Mouse (Mus musculus): ENCODE data around the gene Plin2. TPM values are rescaled to one million over a fixed set of nuclear protein-coding genes. Genes with fewer than 3 reads are reported as not detected.
"Not testable (repeated sequence)": the region's sequence is repeated elsewhere in the genome, so short reads cannot be mapped to it uniquely, and the experiment has no call there.

Gene Plin2
- polyA plus RNA-seq, 1 experiment from 2014 or later, result 75.8 TPM

DNA sequence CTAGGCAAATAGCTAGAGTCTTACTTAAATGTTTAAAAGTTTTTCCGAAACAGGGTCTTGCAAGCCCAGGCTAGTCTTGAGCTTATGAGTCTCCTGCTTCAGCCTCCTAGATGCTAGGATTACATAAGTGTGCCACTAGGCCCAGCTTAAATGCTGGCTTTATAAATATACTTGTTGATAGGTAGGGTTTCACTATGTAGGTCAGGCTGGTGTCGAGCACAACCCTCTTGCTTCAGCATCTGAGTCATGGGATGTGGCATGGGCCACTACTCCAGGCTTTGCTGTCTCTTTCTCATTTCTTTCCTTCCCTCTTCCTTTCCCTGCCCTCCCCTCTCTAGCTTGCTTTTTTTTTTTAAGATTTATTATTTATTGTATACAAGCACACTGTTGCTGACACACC lies 9.8 kb upstream of the Plin2 start:
- Histone ChIP-seq H3K27ac (no peak overlapping the region), H3K27me3 (ENCODE audit: low read depth, poor library complexity, severe bottlenecking) (no peaks in the 10 kb centered on the region), H3K4me1 (peaks cover 4% of the 10 kb centered on the region), H3K9me3 (replicated peaks) (no peaks in the 10 kb centered on the region), H3K36me3 (no peaks in the 10 kb centered on the region), H3K4me3 (no peak overlapping the region)
- no peak for DNase-seq (ENCODE audit: low spot score)
- WGBS, result 88% methylated on average over 2 of the region's 2 CpGs

DNA sequence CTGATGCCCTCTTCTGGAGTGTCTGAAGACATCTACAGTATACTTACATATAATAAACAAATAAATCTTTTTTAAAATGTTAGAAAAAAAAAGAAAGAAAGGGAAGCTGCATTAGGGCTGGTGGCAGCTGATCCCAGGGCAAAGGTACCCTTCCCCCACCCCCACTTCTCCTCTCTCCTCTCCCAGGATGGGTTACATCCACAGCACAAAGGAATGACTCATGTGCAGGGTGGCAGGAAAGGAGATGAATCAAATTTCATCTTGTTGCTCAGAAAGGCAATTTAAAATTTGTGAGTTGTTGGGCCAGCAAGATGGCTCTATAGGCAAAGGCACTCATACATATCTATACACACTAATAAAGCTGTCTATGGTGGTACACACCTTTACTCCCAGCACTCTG lies 6.9 kb upstream of the Plin2 start:
- Histone ChIP-seq H3K9me3 (replicated peaks) (no peaks in the 10 kb centered on the region), H3K27me3 (ENCODE audit: low read depth, poor library complexity, severe bottlenecking) (no peaks in the 10 kb centered on the region), H3K36me3 (no peaks in the 10 kb centered on the region), H3K4me1 (peaks cover 8% of the 10 kb centered on the region), H3K27ac (no peak overlapping the region), H3K4me3 (no peak overlapping the region)
- no peak for DNase-seq (ENCODE audit: low spot score)

DNA sequence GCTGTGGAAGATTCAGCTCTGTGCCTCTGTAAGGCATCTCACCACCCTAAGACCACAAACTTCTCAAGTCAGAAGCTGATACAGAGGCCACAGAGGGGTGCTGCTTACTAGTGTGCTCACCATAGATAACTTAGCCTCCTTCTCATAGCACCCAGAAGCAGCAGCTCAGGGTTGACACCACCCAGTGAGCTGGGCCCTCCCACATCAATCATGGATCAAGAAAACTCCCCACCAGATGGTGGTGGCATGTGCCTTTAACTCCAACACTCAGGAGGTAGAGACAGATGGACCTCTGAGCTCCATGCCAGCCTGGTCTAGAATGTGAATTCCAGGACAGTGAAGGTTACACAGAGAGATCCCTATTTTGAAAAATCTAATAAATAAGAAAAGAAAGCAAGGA lies 4.9 kb upstream of the Plin2 start:
- H3K27ac ChIP-seq; H3K36me3 ChIP-seq; DNase-seq (ENCODE audit: low spot score); H3K9me3 ChIP-seq (replicated peaks); H3K27me3 ChIP-seq (ENCODE audit: low read depth, poor library complexity, severe bottlenecking); H3K4me3 ChIP-seq: not testable (repeated sequence)
- H3K4me1 ChIP-seq, result peaks cover 14% of the 10 kb centered on the region

DNA sequence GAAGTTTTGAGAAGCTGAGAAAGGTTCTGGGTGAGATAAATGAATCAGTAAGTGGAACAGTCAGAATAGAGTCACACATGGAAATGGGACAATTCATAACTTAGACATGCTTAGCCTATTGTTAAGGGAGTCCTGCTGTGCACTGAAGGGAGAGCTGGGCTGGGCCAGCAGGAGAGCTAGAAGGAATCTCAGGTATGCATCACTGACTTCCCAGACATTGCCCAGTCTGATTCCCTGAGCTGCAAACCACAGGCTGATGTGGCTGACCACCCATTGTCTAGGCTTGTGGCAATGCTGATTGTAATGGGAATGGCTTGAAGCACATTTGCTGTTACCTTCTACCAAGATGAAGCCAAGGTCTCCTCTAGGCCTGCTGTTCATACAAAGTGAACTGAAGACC lies 4.3 kb upstream of the Plin2 start:
- H3K9me3 ChIP-seq (replicated peaks); H3K27ac ChIP-seq; DNase-seq (ENCODE audit: low spot score); H3K4me3 ChIP-seq; H3K27me3 ChIP-seq (ENCODE audit: low read depth, poor library complexity, severe bottlenecking); H3K36me3 ChIP-seq: not testable (repeated sequence)
- H3K4me1 ChIP-seq, result peaks cover 16% of the 10 kb centered on the region

DNA sequence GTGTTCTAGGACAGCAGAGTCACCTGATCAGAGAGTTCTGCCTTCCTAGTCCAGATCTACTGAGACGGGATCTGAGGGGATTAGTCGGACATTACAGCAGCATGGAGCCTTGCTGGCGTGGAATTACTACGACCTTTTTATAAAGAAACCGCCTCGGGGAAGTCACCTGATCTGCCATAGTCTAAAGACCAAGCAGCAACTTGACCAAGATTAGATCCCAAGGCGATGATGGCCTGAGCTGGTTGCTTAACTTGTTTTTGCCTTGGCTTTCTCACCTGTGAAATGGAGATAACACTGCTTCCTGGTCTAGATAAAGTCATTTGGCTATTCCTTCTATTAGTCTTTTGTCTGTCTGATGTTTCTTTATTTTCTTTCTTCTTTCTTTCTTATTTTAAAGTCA lies 2.6 kb upstream of the Plin2 start:
- 79% methylated on average over 7 of the region's 7 CpGs for WGBS
- Histone ChIP-seq H3K4me1 (peaks cover 25% of the 10 kb centered on the region), H3K27me3 (ENCODE audit: low read depth, poor library complexity, severe bottlenecking) (no peaks in the 10 kb centered on the region), H3K4me3 (no peak overlapping the region), H3K27ac (no peak overlapping the region), H3K36me3 (peaks cover 10% of the 10 kb centered on the region), H3K9me3 (replicated peaks) (no peaks in the 10 kb centered on the region)
- no peak for DNase-seq (ENCODE audit: low spot score)

DNA sequence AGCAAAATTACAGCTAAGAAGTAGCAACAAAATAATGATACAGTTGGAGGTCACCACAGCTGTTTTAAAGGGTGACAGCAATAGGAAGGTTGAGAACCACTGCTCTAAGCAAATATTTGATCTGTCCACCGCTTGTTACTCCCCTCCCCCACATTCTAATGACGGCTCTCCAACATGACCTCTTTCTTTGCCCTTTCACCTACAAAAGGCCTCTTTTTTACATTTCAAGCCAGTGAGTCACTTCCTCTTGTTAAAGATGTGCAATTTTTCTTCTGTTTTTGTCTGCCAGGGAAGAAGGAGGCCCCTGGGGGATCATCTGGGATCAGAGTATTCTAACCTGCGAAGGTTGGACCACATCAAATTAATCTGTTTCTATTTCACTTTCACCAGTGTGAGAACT lies 1.9 kb upstream of the Plin2 start:
- WGBS, result 37% methylated on average over 3 of the region's 3 CpGs
- no peak for DNase-seq (ENCODE audit: low spot score)
- H3K4me1 ChIP-seq, result peaks cover 25% of the 10 kb centered on the region

DNA sequence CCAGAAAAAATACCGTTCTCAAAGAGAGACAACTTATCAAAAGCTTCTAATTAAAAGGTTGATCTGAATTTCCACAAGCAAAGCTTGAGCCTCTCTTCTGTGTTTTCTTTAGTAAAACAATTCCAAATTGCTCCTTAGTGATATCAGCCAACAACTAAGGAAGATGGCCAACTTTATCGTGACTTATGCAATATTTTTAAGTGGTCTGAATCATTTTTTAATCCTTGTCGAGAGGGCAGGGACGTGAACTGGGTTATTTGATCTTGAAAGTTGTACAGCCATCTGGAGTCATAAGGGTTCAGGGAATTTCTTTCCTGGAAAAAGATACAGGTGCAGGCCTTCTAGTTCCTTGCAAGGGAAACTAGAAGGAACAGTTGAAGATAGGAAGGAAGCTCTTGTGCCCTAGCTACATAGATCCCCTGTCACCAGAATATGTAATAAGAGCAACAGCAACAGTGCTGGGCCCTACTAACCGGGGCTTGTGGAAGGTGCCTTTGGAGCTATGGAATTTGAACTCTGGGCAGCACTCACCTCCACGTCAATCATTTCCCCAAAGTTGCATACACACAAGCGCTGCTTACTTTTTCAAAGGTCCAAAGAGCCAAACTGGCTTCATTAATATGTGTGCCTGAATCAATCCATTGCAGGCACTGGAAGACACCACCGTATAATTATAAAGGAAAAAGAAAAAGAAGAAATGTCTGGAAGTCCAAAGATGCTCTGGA lies 884 bp upstream of the Plin2 start:
- H3K36me3 ChIP-seq, result peaks cover 21% of the 10 kb centered on the region
- 73% methylated on average over 8 of the region's 8 CpGs for WGBS
- H3K9me3 ChIP-seq (replicated peaks), result no peaks in the 10 kb centered on the region
- H3K27ac ChIP-seq, result peak overlapping the region; percentile 94; the same call in 1 of the 2 replicates
- no peaks in the 10 kb centered on the region for H3K27me3 ChIP-seq (ENCODE audit: low read depth, poor library complexity, severe bottlenecking)
- H3K4me3 ChIP-seq, result no peak overlapping the region
- H3K4me1 ChIP-seq, result peaks cover 25% of the 10 kb centered on the region
- no peak for DNase-seq (ENCODE audit: low spot score)

More for the DNA sequence above, 1.9 kb upstream of the Plin2 start:
- Histone ChIP-seq H3K36me3 (peaks cover 11% of the 10 kb centered on the region), H3K27me3 (ENCODE audit: low read depth, poor library complexity, severe bottlenecking) (no peaks in the 10 kb centered on the region), H3K4me3 (no peak overlapping the region), H3K27ac (no peak overlapping the region), H3K9me3 (replicated peaks) (no peaks in the 10 kb centered on the region)

DNA sequence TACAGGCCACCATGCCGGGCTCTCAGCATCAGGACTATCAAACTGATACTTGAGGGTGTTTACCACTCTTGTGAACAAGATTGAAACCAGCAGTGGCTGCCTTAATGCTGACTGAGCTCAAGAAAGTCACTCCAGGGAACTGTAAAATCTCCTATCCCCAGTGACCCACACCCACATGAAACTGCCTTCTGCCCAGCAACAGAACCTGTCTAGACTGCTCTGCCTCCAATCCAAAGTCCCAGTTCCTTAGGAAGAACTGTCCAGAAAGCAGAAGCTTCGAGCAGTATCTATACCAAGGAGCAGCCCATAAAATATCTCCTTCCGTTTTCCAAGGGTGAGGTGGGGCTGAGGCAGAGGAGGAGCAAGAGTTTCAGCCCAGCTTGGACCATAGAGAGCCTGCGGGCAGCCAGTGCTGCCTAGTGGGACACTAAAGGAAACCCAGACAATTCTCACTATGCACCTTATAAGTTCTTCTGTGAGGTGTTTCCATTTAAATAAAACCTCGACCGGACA lies 563 bp downstream of the Plin2 start:
- DNase-seq (ENCODE audit: low spot score), result peak; percentile 32

DNA sequence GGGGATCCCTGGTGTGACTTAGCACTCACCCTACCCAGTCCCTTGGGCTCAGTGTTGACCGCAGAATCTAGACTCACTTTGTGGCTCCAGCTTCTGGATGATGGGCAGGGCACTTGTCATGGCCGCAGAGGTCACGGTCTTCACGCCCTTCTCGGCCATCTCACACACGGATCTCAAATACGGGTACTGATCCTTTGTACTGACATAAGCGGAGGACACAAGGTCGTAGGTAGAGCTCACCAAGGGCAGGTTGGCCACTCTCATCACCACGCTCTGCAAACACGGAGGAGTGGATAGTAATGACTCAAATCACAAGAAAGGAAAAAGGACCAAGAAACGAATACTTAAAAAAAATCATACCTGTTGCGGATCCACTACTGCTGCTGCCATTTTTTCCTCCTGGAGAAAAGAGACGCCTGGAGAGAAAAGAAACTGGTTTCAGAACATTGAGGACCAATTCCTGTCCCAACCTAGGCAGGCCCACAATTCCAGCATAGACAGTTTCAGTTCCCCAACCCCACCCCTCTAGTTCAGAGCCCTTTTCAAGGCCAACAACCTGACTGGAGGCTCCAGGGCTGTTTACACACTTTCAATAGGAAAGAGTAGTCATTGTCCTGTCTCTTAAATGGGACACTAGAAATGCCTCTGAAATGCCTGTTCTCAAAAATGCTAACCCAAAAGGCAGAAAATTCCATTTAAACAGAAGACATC lies 1.4 kb downstream of the Plin2 start:
- Histone ChIP-seq H3K36me3 (peaks cover 43% of the 10 kb centered on the region), H3K9me3 (replicated peaks) (no peaks in the 10 kb centered on the region), H3K27ac (peak overlapping the region; percentile 36; the same call in 1 of the 2 replicates), H3K27me3 (ENCODE audit: low read depth, poor library complexity, severe bottlenecking) (no peaks in the 10 kb centered on the region), H3K4me1 (peaks cover 25% of the 10 kb centered on the region), H3K4me3 (peak overlapping the region; percentile 73)
- DNase-seq (ENCODE audit: low spot score), result no peak
- WGBS, result 90% methylated on average over 14 of the region's 14 CpGs

More for the DNA sequence above, 563 bp downstream of the Plin2 start:
- Histone ChIP-seq H3K4me3 (peak overlapping the region; percentile 73), H3K27ac (peak overlapping the region; percentile 94), H3K36me3 (peaks cover 35% of the 10 kb centered on the region), H3K4me1 (peaks cover 25% of the 10 kb centered on the region)
- H3K27me3 ChIP-seq (ENCODE audit: low read depth, poor library complexity, severe bottlenecking); H3K9me3 ChIP-seq (replicated peaks): not testable (repeated sequence)
- WGBS, result 15% methylated on average over 6 of the region's 6 CpGs

DNA sequence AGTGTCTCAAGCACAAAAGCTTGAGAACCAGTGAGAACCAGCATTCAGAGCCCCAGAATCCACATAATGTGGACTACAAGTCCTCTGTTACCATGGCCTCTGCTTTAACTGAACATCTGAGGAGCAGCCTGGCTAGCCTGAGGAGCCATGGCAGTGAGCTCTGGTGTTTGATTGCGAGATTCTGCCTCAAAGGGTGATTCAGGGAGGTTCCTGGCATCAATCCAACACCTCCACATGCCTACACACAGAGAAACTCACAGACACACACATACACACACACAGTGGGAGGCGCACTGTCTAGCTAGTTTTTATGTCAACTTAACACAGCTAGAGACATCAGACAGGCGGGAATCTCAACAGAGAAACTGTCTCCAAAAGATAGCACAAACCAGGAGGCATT lies 4.3 kb downstream of the Plin2 start:
- peaks cover 56% of the 10 kb centered on the region for H3K36me3 ChIP-seq
- no peak for DNase-seq (ENCODE audit: low spot score)
- peaks cover 16% of the 10 kb centered on the region for H3K4me1 ChIP-seq
- H3K27me3 ChIP-seq (ENCODE audit: low read depth, poor library complexity, severe bottlenecking), result no peaks in the 10 kb centered on the region
- WGBS, result 94% methylated on average over 3 of the region's 3 CpGs
- no peak overlapping the region for H3K4me3 ChIP-seq
- H3K9me3 ChIP-seq (replicated peaks), result no peaks in the 10 kb centered on the region
- H3K27ac ChIP-seq, result no peak overlapping the region

DNA sequence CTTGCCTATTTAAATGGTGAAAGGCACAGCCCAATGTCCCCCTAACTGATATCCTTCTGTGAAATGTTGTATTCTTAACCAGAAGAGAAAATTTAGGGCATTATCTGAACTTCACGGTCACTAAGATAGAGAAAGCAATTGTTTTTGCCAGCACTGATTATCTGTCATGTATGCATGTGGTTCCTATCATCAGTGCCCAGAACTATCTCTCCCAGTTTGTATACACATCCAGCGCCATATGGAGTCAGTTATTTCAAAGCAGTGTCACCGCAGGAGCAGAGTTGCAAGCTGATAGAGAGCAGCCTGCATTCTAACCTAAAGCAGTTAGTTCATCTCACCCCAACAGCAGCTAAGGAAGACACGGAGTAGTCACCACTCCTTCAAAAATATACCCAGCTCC lies 5.9 kb downstream of the Plin2 start:
- H3K4me1 ChIP-seq, result peaks cover 7% of the 10 kb centered on the region
- H3K36me3 ChIP-seq, result peaks cover 73% of the 10 kb centered on the region
- no peak overlapping the region for H3K27ac ChIP-seq
- DNase-seq (ENCODE audit: low spot score), result no peak
- no peaks in the 10 kb centered on the region for H3K9me3 ChIP-seq (replicated peaks)
- H3K27me3 ChIP-seq (ENCODE audit: low read depth, poor library complexity, severe bottlenecking), result no peaks in the 10 kb centered on the region
- H3K4me3 ChIP-seq, result no peak overlapping the region
- WGBS, result 56% methylated on average over 4 of the region's 4 CpGs

DNA sequence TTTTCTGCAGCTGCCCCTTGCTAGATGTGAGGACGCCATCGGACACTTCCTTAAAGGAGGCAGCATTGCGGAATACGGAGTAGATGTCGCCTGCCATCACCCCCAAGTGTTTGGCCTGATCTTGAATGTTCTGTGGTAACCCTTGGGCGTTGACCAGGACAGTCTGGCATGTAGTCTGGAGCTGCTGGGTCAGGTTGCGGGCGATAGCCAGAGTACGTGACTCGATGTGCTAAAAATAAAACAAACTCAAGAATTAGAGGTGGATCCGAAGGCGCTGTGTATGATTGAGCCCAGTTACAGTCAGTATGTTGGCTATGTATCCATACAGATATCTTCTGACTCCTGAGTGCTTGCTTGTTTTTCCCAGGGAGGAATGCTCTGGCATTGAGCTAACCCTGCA lies 12.7 kb downstream of the Plin2 start:
- H3K4me1 ChIP-seq, result no peaks in the 10 kb centered on the region
- H3K27me3 ChIP-seq (ENCODE audit: low read depth, poor library complexity, severe bottlenecking), result no peaks in the 10 kb centered on the region
- no peak overlapping the region for H3K27ac ChIP-seq
- H3K4me3 ChIP-seq, result no peak overlapping the region
- no peak for DNase-seq (ENCODE audit: low spot score)
- H3K36me3 ChIP-seq, result peaks cover 66% of the 10 kb centered on the region
- 97% methylated on average over 12 of the region's 12 CpGs for WGBS
- no peaks in the 10 kb centered on the region for H3K9me3 ChIP-seq (replicated peaks)

DNA sequence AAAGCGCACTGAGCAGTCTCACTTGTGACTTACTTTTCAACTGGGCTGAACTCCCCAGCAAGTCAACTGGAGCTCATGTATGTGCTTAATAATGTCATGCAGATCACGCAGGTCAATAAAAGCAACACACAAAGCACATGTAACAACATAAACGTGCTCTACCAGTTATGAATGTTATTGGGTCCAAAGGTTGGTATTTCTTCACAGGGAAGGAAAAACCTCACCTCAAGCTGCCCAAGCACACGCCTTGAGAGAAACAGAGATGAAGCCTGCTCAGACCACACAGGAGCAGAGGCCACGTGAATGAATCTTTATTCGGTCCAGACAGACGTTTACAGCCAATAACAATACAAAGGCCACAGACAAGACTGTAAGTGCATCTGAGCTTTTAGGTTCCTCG lies 13.4 kb downstream of the Plin2 start:
- not testable (repeated sequence) for H3K4me3 ChIP-seq; H3K4me1 ChIP-seq; H3K27me3 ChIP-seq (ENCODE audit: low read depth, poor library complexity, severe bottlenecking); DNase-seq (ENCODE audit: low spot score); H3K27ac ChIP-seq; H3K9me3 ChIP-seq (replicated peaks)
- H3K36me3 ChIP-seq, result peaks cover 59% of the 10 kb centered on the region
- 94% methylated on average over 8 of the region's 8 CpGs for WGBS

Data from limb, embryonic 10.5 days (tissue).